Mouse (Mus musculus): ENCODE measurements at regions not wholly inside any gene's neighbourhood (a gene's known extent, or its start where the extent isn't known, plus 50 kb on each side); places are given as distances from the start of the nearest gene placed in this dataset.

GRCm38 (mm10) chr2:178692231-178692630 is 261.9 kb downstream of the Cdh26 start:
- WGBS = 80% methylated on average over 3 of the region's 3 CpGs
- Histone ChIP-seq H3K9me3 (no peaks in the 10 kb centered on the region), H3K4me2 (no peak overlapping the region), H3K4me1 (peaks cover 16% of the 10 kb centered on the region), H3K27me3 (no peaks in the 10 kb centered on the region), H3K9ac (no peak overlapping the region), H3K27ac (no peak overlapping the region), H3K4me3 (no peak overlapping the region), H3K36me3 (no peaks in the 10 kb centered on the region)
- ATAC-seq (ENCODE audit: insufficient number of reproducible peaks, insufficient read depth, low FRiP score, low TSS enrichment, low read depth) = no peak

- Histone ChIP-seq H3K9ac (no peak overlapping the region), H3K27ac (no peak overlapping the region), H3K4me3 (no peak overlapping the region), H3K4me2 (no peak overlapping the region), H3K27me3 (no peaks in the 10 kb centered on the region), H3K9me3 (no peaks in the 10 kb centered on the region), H3K36me3 (no peaks in the 10 kb centered on the region), H3K4me1 (peaks cover 6% of the 10 kb centered on the region; the same call in 1 of the 2 replicates)
- ATAC-seq (ENCODE audit: insufficient number of reproducible peaks, insufficient read depth, low FRiP score, low TSS enrichment, low read depth) = no peak
- 72% methylated on average over 13 of the region's 13 CpGs for WGBS
These were observed 268.3 kb downstream of the Cdh26 start for GRCm38 (mm10) chr2:178698648-178699047.

- H3K36me3 ChIP-seq = no peaks in the 10 kb centered on the region
- H3K4me2 ChIP-seq = no peak overlapping the region
- H3K27me3 ChIP-seq = no peaks in the 10 kb centered on the region
- H3K9me3 ChIP-seq = no peaks in the 10 kb centered on the region
- H3K9ac ChIP-seq = no peak overlapping the region
- no peak overlapping the region for H3K4me3 ChIP-seq
- 58% methylated on average over 3 of the region's 3 CpGs for WGBS
- H3K4me1 ChIP-seq = peaks cover 6% of the 10 kb centered on the region; the same call in 1 of the 2 replicates
- no peak for ATAC-seq (ENCODE audit: insufficient number of reproducible peaks, insufficient read depth, low FRiP score, low TSS enrichment, low read depth)
- no peak overlapping the region for H3K27ac ChIP-seq
These were observed 270.5 kb downstream of the Cdh26 start for GRCm38 (mm10) chr2:178700825-178701224.

- no peak overlapping the region for H3K9ac ChIP-seq
- H3K27me3 ChIP-seq = no peaks in the 10 kb centered on the region
- no peaks in the 10 kb centered on the region for H3K36me3 ChIP-seq
- H3K4me2 ChIP-seq = no peak overlapping the region
- no peak for ATAC-seq (ENCODE audit: insufficient number of reproducible peaks, insufficient read depth, low FRiP score, low TSS enrichment, low read depth)
- no peak overlapping the region for H3K27ac ChIP-seq
- H3K4me1 ChIP-seq = no peaks in the 10 kb centered on the region
- no peak overlapping the region for H3K4me3 ChIP-seq
- WGBS = 85% methylated on average over 3 of the region's 3 CpGs
- no peaks in the 10 kb centered on the region for H3K9me3 ChIP-seq
These were observed 274.2 kb downstream of the Cdh26 start for GRCm38 (mm10) chr2:178704510-178704909.

- 65% methylated on average over 2 of the region's 2 CpGs for WGBS
- no peaks in the 10 kb centered on the region for H3K9me3 ChIP-seq
- H3K4me3 ChIP-seq = no peak overlapping the region
- no peak for ATAC-seq (ENCODE audit: insufficient number of reproducible peaks, insufficient read depth, low FRiP score, low TSS enrichment, low read depth)
- no peaks in the 10 kb centered on the region for H3K27me3 ChIP-seq
- no peak overlapping the region for H3K27ac ChIP-seq
- H3K4me1 ChIP-seq = no peaks in the 10 kb centered on the region
- H3K36me3 ChIP-seq = no peaks in the 10 kb centered on the region
- no peak overlapping the region for H3K9ac ChIP-seq
- H3K4me2 ChIP-seq = no peak overlapping the region
These were observed 278.3 kb downstream of the Cdh26 start for GRCm38 (mm10) chr2:178708649-178709048.

- Histone ChIP-seq H3K27ac (no peak overlapping the region), H3K9me3 (no peaks in the 10 kb centered on the region), H3K27me3 (no peaks in the 10 kb centered on the region), H3K9ac (no peak overlapping the region), H3K36me3 (no peaks in the 10 kb centered on the region), H3K4me2 (no peak overlapping the region), H3K4me3 (no peak overlapping the region), H3K4me1 (no peaks in the 10 kb centered on the region)
- ATAC-seq (ENCODE audit: insufficient number of reproducible peaks, insufficient read depth, low FRiP score, low TSS enrichment, low read depth) = no peak
- 63% methylated on average over 5 of the region's 5 CpGs for WGBS
These were observed 279.0 kb downstream of the Cdh26 start for GRCm38 (mm10) chr2:178709192-178709881.

- 82% methylated on average over 3 of the region's 3 CpGs for WGBS
- Histone ChIP-seq H3K4me1 (no peaks in the 10 kb centered on the region), H3K36me3 (no peaks in the 10 kb centered on the region), H3K27ac (no peak overlapping the region), H3K4me2 (no peak overlapping the region), H3K9ac (no peak overlapping the region), H3K9me3 (no peaks in the 10 kb centered on the region), H3K27me3 (no peaks in the 10 kb centered on the region), H3K4me3 (no peak overlapping the region)
- ATAC-seq (ENCODE audit: insufficient number of reproducible peaks, insufficient read depth, low FRiP score, low TSS enrichment, low read depth) = no peak
These were observed 279.7 kb downstream of the Cdh26 start for GRCm38 (mm10) chr2:178710001-178710400.

- Histone ChIP-seq H3K4me3 (no peak overlapping the region), H3K9ac (no peak overlapping the region), H3K27me3 (no peaks in the 10 kb centered on the region), H3K9me3 (no peaks in the 10 kb centered on the region), H3K36me3 (no peaks in the 10 kb centered on the region), H3K4me1 (no peaks in the 10 kb centered on the region), H3K27ac (no peak overlapping the region), H3K4me2 (no peak overlapping the region)
- ATAC-seq (ENCODE audit: insufficient number of reproducible peaks, insufficient read depth, low FRiP score, low TSS enrichment, low read depth) = no peak
- 44% methylated on average over 5 of the region's 5 CpGs for WGBS
These were observed 281.3 kb downstream of the Cdh26 start for GRCm38 (mm10) chr2:178711587-178712080.

GRCm38 (mm10) chr2:178712391-178712892 is 282.1 kb downstream of the Cdh26 start:
- no peak for ATAC-seq (ENCODE audit: insufficient number of reproducible peaks, insufficient read depth, low FRiP score, low TSS enrichment, low read depth)
- Histone ChIP-seq H3K9ac (no peak overlapping the region), H3K36me3 (no peaks in the 10 kb centered on the region), H3K27me3 (no peaks in the 10 kb centered on the region), H3K4me2 (no peak overlapping the region), H3K27ac (no peak overlapping the region), H3K4me1 (no peaks in the 10 kb centered on the region), H3K4me3 (no peak overlapping the region), H3K9me3 (no peaks in the 10 kb centered on the region)
- 51% methylated on average over 9 of the region's 9 CpGs for WGBS

- Histone ChIP-seq H3K4me1 (no peaks in the 10 kb centered on the region), H3K27ac (no peak overlapping the region), H3K27me3 (no peaks in the 10 kb centered on the region), H3K9ac (no peak overlapping the region), H3K4me3 (no peak overlapping the region), H3K36me3 (no peaks in the 10 kb centered on the region), H3K9me3 (no peaks in the 10 kb centered on the region), H3K4me2 (no peak overlapping the region)
- WGBS = 74% methylated on average over 5 of the region's 5 CpGs
- no peak for ATAC-seq (ENCODE audit: insufficient number of reproducible peaks, insufficient read depth, low FRiP score, low TSS enrichment, low read depth)
These were observed 285.3 kb downstream of the Cdh26 start for GRCm38 (mm10) chr2:178715500-178716245.

- no peaks in the 10 kb centered on the region for H3K4me1 ChIP-seq
- ATAC-seq (ENCODE audit: insufficient number of reproducible peaks, insufficient read depth, low FRiP score, low TSS enrichment, low read depth) = no peak
- WGBS = 72% methylated on average over 5 of the region's 5 CpGs
- no peaks in the 10 kb centered on the region for H3K27me3 ChIP-seq
- H3K36me3 ChIP-seq = no peaks in the 10 kb centered on the region
- H3K9me3 ChIP-seq = no peaks in the 10 kb centered on the region
- no peak overlapping the region for H3K9ac ChIP-seq
- no peak overlapping the region for H3K27ac ChIP-seq
- H3K4me3 ChIP-seq = no peak overlapping the region
- H3K4me2 ChIP-seq = no peak overlapping the region
These were observed 287.7 kb downstream of the Cdh26 start for GRCm38 (mm10) chr2:178718048-178718447.

GRCm38 (mm10) chr2:178723455-178723854 is 293.1 kb downstream of the Cdh26 start:
- WGBS = 52% methylated on average over 3 of the region's 3 CpGs
- no peak for ATAC-seq (ENCODE audit: insufficient number of reproducible peaks, insufficient read depth, low FRiP score, low TSS enrichment, low read depth)
- H3K4me3 ChIP-seq = no peak overlapping the region

More at GRCm38 (mm10) chr2:178723455-178723854, 293.1 kb downstream of the Cdh26 start:
- H3K27me3 ChIP-seq = 0 out of 2 replicates have a peak, but pooled peaks cover 2% of the 10 kb centered on the region
- H3K4me2 ChIP-seq = no peak overlapping the region
- H3K9me3 ChIP-seq = no peaks in the 10 kb centered on the region
- peaks cover 4% of the 10 kb centered on the region for H3K4me1 ChIP-seq
- no peak overlapping the region for H3K9ac ChIP-seq
- no peak overlapping the region for H3K27ac ChIP-seq
- no peaks in the 10 kb centered on the region for H3K36me3 ChIP-seq
